Mouse (Mus musculus) liver, embryonic 11.5 days (tissue): ENCODE data around the gene Gm20715. TPM values are rescaled to one million over a fixed set of nuclear protein-coding genes. Genes with fewer than 3 reads are reported as not detected.

Source experiments
- ATAC-seq: fragments of 200-750 bp; cut with Nextera tagmentation; replicated peaks from 2 replicates; pipeline ENCODE4 v1.8.0; 2017; ENCODE audit warnings: moderate number of reproducible peaks, mild to moderate bottlenecking, moderate TSS enrichment, moderate library complexity; ENCODE audit not compliant: low FRiP score
- DNase-seq: peaks from one replicate; pipeline ENCODE4 v3.0.0-alpha.2; 2017; ENCODE audit warnings: low spot score
- H3K27ac ChIP-seq: fragments of 300-500 bp; sonication (generic); 2 replicates; pipeline ENCODE4 v1.5.1; 2014; ENCODE audit warnings: mild to moderate bottlenecking, low read depth, low read length, control low read depth
- H3K27me3 ChIP-seq: fragments of 300-500 bp; sonication (generic); replicated peaks from 2 replicates; pipeline ENCODE4 v1.6.1; 2014; ENCODE audit warnings: low read length, mixed read lengths; ENCODE audit not compliant: control insufficient read depth, insufficient read depth
- H3K36me3 ChIP-seq: fragments of 300-500 bp; sonication (generic); 2 replicates; pipeline ENCODE4 v1.6.1; 2014; ENCODE audit warnings: mild to moderate bottlenecking, low read length, moderate library complexity, mixed read lengths; ENCODE audit not compliant: control insufficient read depth, insufficient read depth
- H3K4me1 ChIP-seq: fragments of 300-500 bp; sonication (generic); replicated peaks from 2 replicates; pipeline ENCODE4 v1.6.1; 2014; ENCODE audit warnings: low read length, mixed read lengths; ENCODE audit not compliant: control insufficient read depth, insufficient read depth
- H3K4me2 ChIP-seq: fragments of 300-500 bp; sonication (generic); 2 replicates; pipeline ENCODE4 v1.6.1; 2014; ENCODE audit warnings: mild to moderate bottlenecking, control low read depth, moderate library complexity
- H3K4me3 ChIP-seq: fragments of 300-500 bp; sonication (generic); 2 replicates; pipeline ENCODE4 v1.5.1; 2014; ENCODE audit warnings: low read depth, low read length, control low read depth
- H3K9ac ChIP-seq: fragments of 300-500 bp; sonication (generic); 2 replicates; pipeline ENCODE4 v1.6.1; 2014; ENCODE audit warnings: low read depth, low read length, control low read depth
- H3K9me3 ChIP-seq: fragments of 300-500 bp; sonication (generic); 2 replicates; pipeline ENCODE4 v1.6.1; 2016; ENCODE audit warnings: low read length, inconsistent platforms, mixed read lengths; ENCODE audit not compliant: control insufficient read depth
- WGBS: fragments of 180-500 bp; shearing (Covaris S2); extraction: QIAGEN DNeasy Blood & Tissue Kit; methylation state at CpG from one replicate; pipeline ENCODE4 v1.1.7; 2014; 5-methylcytosine and 5-hydroxymethylcytosine counted together
- polyA plus RNA-seq: library from polyadenylated mRNA; unstranded; fragments of >200 nt; fragmentation: Nextera tagmentation; extraction: Ambion mirVana; gene quantifications from 2 replicates; pipeline ENCODE4 v1.2.1, GENCODE M21; 2014

Gene Gm20715
- polyA plus RNA-seq, 1 experiment from 2014 or later: not detected

DNA sequence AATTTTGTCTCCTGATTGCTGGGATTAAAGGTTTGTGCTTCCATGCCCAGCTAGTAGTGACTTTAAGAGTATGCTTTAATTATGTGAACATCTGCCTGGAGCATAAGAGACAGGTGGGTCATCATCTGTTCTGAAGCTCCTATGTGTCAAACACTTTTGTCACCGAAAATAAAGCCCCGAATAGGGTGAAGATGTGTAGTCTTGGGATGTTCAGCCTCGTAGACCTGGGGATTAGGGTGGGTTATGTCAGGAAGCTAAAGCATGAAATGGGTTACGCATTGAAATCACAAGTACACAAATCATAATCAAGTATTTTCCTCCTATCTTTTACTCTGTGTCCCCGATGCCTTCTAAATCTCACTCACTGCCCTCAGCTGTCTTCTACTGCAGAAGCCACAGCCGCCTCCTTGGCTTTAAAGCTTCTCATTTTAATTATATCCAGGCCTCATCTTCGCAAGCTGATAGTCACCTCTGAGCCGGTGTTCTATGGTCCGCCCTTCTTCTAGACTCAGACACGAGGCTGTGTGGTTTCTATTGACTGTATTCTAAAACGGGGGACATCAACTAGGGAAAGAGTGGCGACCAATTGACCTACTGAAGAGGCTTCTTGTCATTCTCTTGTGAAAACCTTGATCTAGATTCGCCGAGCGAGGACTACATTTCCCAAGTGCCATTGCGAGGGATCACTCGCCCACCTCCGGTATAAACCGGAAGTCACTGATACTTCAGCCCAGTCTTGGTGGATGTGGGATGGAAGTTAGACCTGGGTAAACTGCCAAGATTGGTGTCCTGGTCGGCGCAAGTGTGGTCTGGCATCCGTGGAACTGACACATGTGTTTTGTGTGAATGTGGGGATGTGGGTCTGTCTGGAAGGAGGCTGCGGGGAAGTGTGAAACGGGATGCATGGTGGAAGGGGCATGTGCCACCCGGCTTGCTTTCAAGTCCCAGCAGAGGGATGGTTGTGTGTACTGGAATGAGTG is 11.8 kb upstream of the Gm20715 start, which contains the start of gene Smim17:
TSS of gene Smim17 (plus strand) at position 720 of the 980 bp plus-strand sequence.
- ATAC-seq (peak; percentile 83), DNase-seq (peak; percentile 56)
- no peaks in the 10 kb centered on the region for H3K36me3 ChIP-seq
- H3K4me1 ChIP-seq: no peaks in the 10 kb centered on the region
- no peak within 1 kb of the TSS for H3K27ac ChIP-seq
- peak within 1 kb of the TSS; percentile 42; the same call in 1 of the 2 replicates for H3K9ac ChIP-seq
- H3K4me3 ChIP-seq: peak within 1 kb of the TSS; percentile 51
- H3K9me3 ChIP-seq: no peaks in the 10 kb centered on the region
- 26% methylated on average over 25 of the region's 25 CpGs for WGBS
- peak within 1 kb of the TSS; percentile 72 for H3K4me2 ChIP-seq
- H3K27me3 ChIP-seq: no peaks in the 10 kb centered on the region

DNA sequence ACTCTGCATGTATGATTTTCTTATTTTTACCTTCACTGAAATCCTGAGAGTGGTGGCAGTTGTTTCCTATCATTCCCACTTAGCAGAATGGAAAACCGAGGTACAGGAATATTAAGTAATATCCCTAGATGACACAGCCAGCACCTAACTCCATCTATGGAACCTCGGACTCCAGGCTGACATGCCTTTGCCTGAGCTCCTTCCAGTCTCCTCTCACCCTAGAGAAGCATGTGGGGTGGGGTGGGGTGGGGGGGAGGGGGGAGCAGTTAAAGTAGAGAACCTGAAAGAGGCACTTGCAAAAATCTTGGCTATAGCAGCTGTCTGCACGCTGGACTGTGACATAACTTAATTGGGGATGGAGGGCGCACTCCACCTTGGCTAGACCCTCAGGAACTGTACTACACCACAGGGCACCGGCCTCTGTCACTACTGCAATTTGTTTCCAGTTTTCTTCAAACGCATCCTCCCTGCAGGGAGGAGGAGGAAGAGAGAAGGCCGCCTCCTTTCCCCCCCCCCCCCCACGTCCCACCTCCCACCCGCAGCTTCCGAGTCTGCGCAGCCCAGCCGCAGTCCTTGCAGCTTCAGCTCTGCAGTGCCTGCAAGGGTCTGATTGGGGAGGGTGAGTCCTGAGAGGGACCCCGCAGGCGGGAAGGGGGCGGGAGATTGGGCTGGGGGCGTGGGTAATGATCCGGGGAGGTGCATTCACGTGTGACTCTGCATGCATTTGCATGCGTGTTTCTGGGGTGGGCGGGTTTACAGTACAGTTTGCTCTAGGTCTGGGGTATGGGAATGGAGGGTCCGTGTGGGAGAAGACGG is 4.8 kb downstream of the Gm20715 start:
- Histone ChIP-seq H3K36me3 (no peaks in the 10 kb centered on the region), H3K9me3 (no peaks in the 10 kb centered on the region), H3K27ac (no peak overlapping the region), H3K27me3 (no peaks in the 10 kb centered on the region), H3K4me2 (no peak overlapping the region), H3K4me3 (no peak overlapping the region), H3K9ac (no peak overlapping the region), H3K4me1 (no peaks in the 10 kb centered on the region)
- DNase-seq (no peak), ATAC-seq (no peak)
- 9% methylated on average over 20 of the region's 22 CpGs for WGBS

DNA sequence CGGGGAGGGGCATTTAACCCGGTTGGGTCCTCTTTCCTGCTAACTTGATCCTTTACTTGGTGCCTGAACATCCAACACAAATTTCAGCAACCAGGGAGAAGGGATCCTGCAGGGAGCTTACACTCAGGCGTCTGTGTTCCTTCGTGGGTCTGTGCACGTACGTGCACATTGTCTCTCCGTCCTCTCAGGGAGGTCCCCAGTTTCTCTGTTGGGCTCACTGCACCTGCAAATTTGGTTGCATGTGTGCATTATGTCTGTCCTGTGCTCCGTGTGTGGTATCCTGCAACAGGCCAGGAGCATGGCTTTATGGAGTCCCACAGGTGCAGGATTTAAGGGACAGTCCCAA is 5.3 kb downstream of the Gm20715 start:
- Histone ChIP-seq H3K9ac (no peak overlapping the region), H3K9me3 (no peaks in the 10 kb centered on the region), H3K4me3 (no peak overlapping the region), H3K36me3 (no peaks in the 10 kb centered on the region), H3K27ac (no peak overlapping the region), H3K27me3 (no peaks in the 10 kb centered on the region), H3K4me1 (no peaks in the 10 kb centered on the region), H3K4me2 (no peak overlapping the region)
- DNase-seq (no peak), ATAC-seq (no peak)
- 17% methylated on average over 8 of the region's 8 CpGs for WGBS

DNA sequence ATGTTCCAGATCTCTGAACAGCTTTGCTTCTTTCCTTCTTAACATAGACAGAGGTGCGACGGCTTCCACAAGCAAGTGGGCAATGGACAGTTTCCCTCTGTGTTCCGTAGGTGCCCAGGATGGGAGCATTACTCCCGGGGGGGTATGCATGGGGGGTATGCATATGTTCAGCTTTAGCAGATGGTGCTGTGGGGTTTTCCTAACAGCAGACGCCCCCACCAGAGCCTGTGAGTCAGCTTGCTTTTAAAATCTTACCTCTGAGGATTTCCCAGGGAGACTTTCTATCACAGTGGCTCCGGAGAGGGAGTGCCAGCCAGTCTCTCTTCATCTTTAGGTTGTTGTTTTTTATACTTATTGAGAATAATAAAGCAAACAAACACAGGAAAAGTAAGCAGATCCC is 9.8 kb downstream of the Gm20715 start:
- ATAC-seq (no peak), DNase-seq (no peak)
- H3K27ac ChIP-seq: no peak overlapping the region
- no peaks in the 10 kb centered on the region for H3K4me1 ChIP-seq
- H3K36me3 ChIP-seq: no peaks in the 10 kb centered on the region
- no peak overlapping the region for H3K9ac ChIP-seq
- WGBS: 71% methylated on average over 6 of the region's 6 CpGs
- no peaks in the 10 kb centered on the region for H3K9me3 ChIP-seq
- H3K4me3 ChIP-seq: no peak overlapping the region
- H3K27me3 ChIP-seq: no peaks in the 10 kb centered on the region
- no peak overlapping the region for H3K4me2 ChIP-seq

DNA sequence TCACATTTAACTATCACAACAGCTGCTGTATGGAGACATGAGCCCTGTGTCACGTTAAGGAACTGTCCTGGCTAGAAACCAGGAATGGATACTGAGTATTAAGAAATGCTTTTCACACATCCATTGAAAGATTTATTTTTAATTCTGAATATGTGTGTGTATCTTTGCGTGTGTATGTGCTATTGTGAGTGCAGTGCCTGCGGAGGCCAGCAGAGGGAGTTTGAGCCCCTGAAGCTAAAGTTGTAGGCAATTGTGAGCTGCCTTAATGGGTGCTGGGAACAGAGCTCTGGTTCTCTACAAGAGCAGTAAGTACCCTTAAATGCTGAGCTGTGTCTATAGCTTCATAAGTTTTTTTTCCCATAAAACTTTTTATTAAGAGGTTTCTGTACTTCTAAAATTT is 19.3 kb downstream of the Gm20715 start:
- no peaks in the 10 kb centered on the region for H3K27me3 ChIP-seq
- H3K4me2 ChIP-seq: no peak overlapping the region
- no peak overlapping the region for H3K27ac ChIP-seq
- no peak overlapping the region for H3K9ac ChIP-seq
- no peak overlapping the region for H3K4me3 ChIP-seq
- H3K4me1 ChIP-seq: no peaks in the 10 kb centered on the region
- ATAC-seq (no peak), DNase-seq (no peak)
- no peaks in the 10 kb centered on the region for H3K36me3 ChIP-seq
- peaks cover 5% of the 10 kb centered on the region; the same call in 1 of the 2 replicates for H3K9me3 ChIP-seq
- WGBS: 86% methylated on average over 3 of the region's 3 CpGs

DNA sequence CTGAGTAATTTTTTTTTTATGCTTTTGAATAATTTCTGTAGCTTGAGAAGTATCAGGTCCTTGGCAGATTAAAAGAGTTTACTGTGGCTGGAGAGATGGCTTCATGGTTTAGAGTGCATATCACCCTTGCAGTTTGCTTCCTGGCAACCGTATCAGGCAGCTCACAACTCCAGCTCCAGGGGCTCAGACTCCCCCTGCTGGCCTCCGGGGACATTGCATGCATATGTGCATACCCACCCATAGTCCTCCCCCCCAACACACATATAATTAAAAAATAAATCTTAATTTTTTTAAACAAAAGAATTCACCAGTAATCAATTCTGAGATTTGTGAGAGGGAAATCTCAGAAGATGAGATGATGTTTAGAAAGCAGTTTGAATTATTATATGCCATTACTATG is 20.3 kb downstream of the Gm20715 start:
- Histone ChIP-seq H3K9me3 (peaks cover 5% of the 10 kb centered on the region; the same call in 1 of the 2 replicates), H3K27ac (no peak overlapping the region), H3K36me3 (no peaks in the 10 kb centered on the region), H3K9ac (no peak overlapping the region), H3K4me2 (no peak overlapping the region), H3K4me3 (no peak overlapping the region), H3K27me3 (no peaks in the 10 kb centered on the region), H3K4me1 (no peaks in the 10 kb centered on the region)
- ATAC-seq (no peak), DNase-seq (no peak)
- 27% methylated on average over 2 of the region's 2 CpGs for WGBS

DNA sequence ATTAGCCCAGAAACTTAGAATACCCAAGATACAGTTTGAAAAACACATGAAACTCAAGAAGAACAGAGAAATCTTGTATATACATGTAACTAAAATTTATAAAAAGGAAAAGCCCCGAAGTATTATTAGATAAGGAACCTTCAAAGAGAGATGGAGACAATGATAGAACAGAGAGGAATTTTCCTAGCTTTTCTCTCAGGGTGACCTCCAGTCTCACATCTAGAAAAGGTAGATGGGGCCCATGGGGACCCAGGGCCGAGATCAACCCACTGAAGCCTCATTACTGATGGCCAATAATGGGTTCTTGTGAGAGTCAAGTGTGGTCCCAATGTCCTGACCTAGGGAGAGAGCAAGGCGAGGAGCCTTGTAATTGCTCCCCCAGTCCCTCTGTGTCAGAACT is 28.3 kb downstream of the Gm20715 start, which contains the start of gene Olfr1344:
TSS of gene Olfr1344 (plus strand) at position 301 of the 400 bp plus-strand sequence.
- ATAC-seq (no peak), DNase-seq (no peak)
- H3K4me3 ChIP-seq: no peak within 1 kb of the TSS
- no peaks in the 10 kb centered on the region for H3K4me1 ChIP-seq
- no peak within 1 kb of the TSS for H3K4me2 ChIP-seq
- no peak within 1 kb of the TSS for H3K9ac ChIP-seq
- no peak within 1 kb of the TSS for H3K27ac ChIP-seq
- no peaks in the 10 kb centered on the region for H3K9me3 ChIP-seq
- WGBS: 69% methylated on average over 3 of the region's 3 CpGs
- H3K27me3 ChIP-seq: no peaks in the 10 kb centered on the region
- H3K36me3 ChIP-seq: no peaks in the 10 kb centered on the region

DNA sequence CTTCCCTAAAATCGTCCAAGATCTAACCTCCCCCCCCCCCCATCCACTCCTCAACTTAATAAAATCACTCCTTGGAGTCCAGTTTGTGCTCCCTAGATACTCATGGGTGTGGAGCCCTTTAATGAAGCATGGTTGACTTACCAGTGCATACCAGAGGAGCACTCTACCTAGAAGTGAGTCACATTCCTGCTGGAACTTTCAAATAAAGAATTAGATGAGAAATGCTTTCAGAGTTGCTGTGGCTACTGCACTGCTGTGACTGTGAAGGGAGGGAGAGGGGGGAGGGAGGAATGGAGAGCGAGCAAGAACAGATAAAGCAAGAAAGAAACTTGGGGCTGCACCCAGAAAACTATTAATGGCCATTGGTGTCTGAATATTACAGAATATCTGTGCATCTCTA is 31.1 kb downstream of the Gm20715 start:
- H3K9ac ChIP-seq: no peak overlapping the region
- no peak overlapping the region for H3K4me2 ChIP-seq
- DNase-seq (no peak), ATAC-seq (no peak)
- no peaks in the 10 kb centered on the region for H3K4me1 ChIP-seq
- no peak overlapping the region for H3K27ac ChIP-seq
- H3K4me3 ChIP-seq: no peak overlapping the region
- no peaks in the 10 kb centered on the region for H3K36me3 ChIP-seq
- 60% methylated on average over 2 of the region's 2 CpGs for WGBS
- peaks cover 2% of the 10 kb centered on the region; the same call in 1 of the 2 replicates for H3K9me3 ChIP-seq
- H3K27me3 ChIP-seq: no peaks in the 10 kb centered on the region
